Mouse (Mus musculus): ENCODE data around the gene Bdh1.
A peak's percentile ranks its signal among the peaks of the same experiment; 100 is the strongest.
"Not testable (repeated sequence)": the region's sequence is repeated elsewhere in the genome, so short reads cannot be mapped to it uniquely, and the experiment has no call there.

Gene Bdh1

DNA sequence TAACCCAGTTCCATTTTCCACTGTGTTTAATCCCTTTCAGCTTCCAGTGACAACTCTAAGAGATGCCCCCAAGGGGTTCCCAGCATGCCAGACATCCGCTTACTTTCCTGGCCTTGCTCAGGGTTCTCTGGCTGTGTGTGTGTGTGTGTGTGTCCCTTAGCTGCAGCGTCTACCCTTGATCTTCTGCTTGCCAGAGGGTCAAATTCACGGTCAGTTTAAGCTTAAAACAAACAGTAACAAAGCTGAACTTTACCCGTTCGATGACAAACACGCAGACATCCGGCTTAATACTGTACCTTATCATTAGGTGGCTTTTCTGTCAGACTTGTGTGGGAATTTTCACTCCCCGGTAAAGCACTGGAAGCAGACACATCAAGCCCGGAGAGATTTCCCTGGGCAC lies at the start of gene Bdh1:
Gene Bdh1 (plus strand): TSS at position 281 of the 400 bp plus-strand sequence.
- DNase-seq, result no peak

GRCm38 (mm10) chr16:31372316-31372715 lies 49.8 kb upstream of the Bdh1 start:
- DNase-seq, result not testable (repeated sequence)

DNA sequence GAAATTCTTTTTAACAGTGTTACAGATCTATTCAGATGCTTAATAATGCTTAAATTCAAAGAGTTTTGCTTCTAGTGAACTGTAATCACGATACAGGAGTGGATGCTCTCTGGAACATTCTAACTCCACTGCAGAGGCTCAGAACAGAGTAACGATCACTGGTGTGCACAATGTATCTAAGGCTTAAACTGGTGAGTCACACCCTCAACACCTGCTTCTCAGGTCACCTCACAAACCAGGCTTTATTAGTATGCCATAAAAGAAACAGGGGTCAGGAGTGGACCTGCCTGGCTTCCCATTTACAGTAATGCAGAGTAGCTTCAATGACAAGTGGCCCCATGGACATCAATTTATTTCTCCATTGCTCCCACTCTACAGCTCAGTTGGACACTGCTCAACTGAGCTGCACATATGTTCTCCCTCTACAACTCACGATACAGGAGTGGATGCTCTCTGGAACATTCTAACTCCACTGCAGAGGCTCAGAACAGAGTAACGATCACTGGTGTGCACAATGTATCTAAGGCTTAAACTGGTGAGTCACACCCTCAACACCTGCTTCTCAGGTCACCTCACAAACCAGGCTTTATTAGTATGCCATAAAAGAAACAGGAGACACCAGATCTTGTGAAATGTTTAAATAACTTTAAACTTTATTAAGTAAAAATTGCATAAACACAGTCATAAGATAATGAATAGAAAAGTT lies 46.0 kb upstream of the Bdh1 start:
- DNase-seq, result not testable (repeated sequence)

DNA sequence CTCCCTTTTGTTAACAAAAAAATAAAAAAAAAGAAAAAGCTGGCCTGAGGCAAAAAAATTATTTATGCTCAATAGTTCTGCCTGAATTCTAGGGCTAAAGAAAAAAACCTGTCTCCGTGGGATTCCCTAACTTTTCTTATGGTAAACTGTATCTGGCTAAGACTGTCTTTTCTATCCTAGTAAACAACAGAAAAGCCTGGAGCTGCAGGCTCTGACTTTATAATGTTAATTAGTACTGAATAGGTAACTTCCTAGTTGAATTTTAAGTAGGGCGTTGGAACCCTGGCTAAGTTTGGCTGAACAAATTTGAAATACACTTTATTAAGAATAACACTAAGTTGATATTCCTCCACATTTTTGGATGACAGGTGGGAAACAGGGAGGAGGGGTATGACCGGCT lies 33.8 kb upstream of the Bdh1 start:
- not testable (repeated sequence) for DNase-seq

DNA sequence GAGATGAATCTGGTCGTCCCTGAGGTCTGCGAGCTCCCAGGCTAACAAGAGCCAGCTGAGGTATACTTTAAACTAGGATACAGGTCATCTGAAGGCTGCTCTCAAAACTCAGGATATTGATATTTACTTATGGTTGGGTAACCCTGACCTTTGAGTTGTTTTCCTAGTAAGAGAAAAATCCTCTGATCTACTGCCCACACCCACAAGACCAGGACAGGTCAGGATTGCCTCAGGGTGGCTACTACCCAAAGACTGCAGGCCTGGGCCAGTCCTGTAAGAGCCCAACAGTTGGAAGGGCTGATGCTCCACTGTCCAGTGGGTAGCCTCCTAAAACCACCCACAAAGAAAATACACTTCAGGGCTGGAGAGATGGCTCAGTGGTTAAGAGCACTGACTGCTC lies 22.8 kb upstream of the Bdh1 start:
- DNase-seq, result no peak

DNA sequence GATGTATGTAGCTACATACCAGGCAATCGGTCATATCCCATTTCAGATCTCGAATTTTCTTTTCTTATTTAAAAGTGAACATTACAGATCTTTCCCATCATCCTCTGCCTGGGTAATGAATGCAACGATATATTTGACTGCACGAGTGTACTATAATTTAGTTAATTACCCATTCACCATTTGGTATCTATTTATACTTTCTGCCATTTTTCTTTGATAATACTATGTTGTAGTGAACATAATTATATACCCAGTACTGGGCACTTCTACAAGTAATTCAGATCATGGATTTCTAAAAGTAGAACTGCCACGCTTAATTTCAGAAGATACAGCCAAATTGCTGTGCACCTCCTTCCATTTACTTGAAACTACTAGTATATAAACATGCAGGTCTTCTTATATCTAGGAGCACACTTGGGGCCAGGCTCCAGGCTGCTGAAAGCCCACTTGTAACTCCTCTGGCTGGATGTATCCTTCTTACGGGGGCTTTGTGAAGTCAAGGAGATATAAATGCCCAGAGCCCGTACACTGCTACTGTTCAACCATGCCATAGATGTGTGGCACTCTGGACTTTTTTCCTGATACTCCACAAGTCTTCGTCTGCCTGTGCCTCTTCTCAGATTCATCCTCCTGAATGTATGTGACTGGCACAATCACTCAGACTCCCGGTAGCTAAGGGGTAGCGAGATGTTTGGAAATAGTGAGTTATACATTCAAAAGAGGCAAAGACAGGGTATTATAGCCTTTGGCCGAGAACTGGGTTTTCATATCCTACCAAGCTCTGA lies 21.0 kb upstream of the Bdh1 start:
- no peak for DNase-seq

- no peak for DNase-seq
These were observed 20.0 kb upstream of the Bdh1 start for GRCm38 (mm10) chr16:31402096-31402495.

DNA sequence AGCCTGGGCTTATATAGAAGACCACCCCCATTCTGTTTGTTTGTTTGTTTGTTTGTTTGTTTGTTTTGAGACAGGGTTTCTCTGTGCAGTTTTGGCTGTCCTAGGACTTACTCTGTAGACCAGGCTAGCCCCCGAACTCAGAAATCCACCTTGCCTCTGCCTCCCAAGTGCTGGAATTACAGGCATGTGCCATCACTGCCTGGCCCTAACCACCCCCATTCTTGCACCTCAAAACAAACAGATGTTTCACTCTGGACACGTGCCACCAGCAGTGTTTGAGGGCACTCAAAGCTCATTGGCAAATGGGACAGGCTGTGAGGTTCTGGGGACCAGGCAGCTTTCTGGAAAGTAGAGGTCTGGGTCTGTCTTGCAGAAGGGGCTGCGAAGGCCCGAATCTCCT lies 18.1 kb upstream of the Bdh1 start:
- no peak for DNase-seq

- no peak for DNase-seq
These were observed 17.0 kb upstream of the Bdh1 start for GRCm38 (mm10) chr16:31405040-31405439.

- no peak for DNase-seq
These were observed 14.2 kb upstream of the Bdh1 start for GRCm38 (mm10) chr16:31407872-31408271.

DNA sequence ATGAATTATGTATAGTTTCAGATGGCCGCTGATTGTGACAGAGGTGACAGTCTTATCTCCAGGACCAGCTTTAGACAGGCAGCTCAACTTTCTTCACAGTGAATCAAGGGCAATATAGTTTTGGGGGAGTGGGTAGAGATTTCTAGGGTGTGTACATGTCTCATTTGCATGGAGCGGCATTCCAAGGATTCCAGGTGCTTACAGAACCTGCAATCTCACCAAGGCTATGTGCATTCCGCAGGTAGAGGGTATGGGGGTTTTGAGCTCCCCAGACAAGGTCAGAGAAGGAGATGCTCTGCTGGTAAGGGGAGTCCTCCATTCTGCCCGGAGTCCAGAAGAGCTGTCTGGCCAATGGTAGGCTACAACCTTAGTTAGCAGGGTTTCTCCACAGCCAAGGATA lies 11.1 kb upstream of the Bdh1 start:
- peak; percentile 51 for DNase-seq

DNA sequence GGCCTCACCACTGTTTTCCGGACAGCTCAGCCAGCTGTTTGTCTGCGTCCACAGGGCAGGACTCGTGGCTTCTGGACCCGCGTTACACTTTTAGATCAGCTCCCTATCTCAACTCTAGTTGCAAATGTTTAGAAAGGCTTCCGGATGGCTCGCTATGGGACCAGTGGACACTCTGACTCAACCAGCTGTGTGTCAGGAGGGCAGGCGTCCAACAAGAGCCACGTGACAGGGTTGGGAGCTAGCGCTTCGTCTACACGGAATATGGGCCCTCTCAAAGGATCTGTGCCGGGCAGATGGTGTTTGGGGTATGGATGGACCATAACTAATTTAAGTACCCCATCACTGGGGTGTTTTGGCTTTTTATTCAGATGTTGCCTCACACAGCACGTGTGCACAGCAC lies 9.8 kb upstream of the Bdh1 start:
- DNase-seq, result no peak

GRCm38 (mm10) chr16:31413777-31414176 lies 8.3 kb upstream of the Bdh1 start:
- DNase-seq, result no peak

DNA sequence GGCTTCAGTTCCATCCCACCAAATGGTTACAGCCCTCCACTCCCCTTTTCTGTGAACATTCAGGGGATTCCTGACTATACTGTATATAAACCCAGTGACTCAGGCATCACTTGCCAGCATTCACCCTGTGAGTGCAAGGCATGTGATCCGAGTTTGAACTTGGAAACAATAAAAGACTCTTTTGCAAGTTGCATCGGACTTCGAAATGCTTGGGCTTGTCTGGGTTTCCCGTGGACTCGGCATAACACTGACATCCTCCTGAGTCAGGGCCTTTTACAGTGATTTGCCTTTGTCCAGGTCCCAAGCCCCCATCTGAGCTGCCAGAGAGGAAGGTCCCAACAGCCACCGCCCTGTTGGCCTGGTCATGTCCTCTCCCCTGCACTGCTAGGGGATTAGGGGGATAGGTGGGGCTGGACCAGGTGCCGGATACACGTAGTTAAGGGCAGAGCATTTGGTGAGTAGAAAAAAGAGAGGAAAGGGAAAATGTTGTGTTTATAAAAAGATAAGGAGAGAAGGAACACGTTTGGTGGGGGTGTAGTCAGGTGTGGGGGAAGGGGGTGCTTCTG lies 6.1 kb upstream of the Bdh1 start:
- DNase-seq, result no peak

GRCm38 (mm10) chr16:31418704-31419103 lies 3.4 kb upstream of the Bdh1 start:
- DNase-seq, result peak; percentile 38

DNA sequence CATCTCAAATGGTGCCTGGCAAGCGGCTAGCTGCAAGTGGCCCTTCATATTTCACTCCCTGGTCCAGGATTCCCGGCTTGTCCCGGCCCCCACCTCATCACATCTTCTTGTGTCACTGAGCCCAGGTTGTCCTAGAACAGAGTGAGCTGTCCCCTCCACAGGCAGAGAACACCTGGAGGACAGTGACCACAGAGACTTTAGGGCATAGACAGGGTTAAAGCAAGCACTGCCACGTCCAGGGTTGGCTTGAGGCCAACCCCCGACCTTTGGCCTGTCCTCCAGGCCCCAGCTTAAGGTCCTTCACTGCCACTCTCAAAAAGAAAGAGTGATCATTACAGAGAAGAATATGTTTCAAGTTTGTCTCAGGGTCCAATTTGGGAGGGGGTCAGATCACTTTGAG lies 2.6 kb upstream of the Bdh1 start:
- DNase-seq, result peak; percentile 31

DNA sequence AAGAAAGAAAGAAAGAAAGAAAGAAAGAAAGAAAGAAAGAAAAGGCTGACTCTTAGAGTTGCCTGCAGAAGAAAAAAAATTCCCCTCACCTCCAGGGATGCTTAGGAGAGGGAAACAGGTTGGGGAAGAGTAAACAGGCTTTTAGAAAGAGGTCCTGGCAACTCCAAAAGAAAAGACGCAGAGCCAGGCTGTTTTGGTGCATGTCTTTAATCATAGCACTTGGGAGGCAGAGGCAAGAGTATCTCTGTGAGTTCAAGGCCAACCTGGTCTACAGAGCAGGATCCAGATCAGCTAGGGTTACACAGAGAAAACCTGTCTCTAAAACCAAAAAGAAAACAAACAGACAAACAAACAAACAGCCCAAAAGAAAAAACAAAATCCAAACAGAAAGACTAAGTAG lies 642 bp downstream of the Bdh1 start:
- DNase-seq, result no peak

GRCm38 (mm10) chr16:31423368-31423767 lies 1.3 kb downstream of the Bdh1 start:
- no peak for DNase-seq

DNA sequence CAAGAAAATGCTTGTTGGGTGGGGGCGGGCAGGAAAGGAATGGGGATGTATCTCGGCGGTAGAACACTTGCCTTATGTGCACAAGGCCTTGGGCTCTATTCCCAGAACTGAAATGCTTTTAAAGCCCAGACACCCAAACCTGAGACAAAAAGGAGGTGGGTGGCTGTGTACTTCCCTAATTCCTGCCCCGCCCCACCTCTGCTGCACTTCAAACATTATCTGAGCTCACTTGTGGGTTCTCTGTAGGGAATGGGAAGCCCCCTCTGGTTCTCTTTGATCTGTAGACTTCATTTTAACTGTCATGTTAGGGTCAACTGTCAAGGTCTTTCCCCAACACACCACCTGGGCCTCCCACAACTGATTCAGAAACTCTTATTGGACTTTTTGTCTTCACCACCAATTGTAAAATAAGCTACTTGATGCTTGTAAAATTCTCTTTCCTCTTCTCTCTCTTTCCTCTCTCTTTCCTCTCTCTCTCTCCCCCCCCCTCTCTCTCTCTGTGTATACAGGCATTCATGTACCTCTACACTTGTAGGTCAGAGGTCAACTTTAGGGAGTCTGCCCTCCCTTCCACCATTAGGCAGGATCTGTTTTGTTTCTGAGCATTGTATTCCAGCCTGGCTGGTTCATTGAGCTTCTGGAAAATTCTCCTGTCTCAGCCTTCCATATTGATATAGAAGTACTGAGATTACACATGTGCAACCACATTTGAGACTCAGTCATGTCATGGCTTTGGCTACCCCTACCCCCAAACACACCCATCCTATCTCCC lies 2.5 kb downstream of the Bdh1 start:
- DNase-seq, result no peak

- DNase-seq, result peak; percentile 78
These were observed 3.4 kb downstream of the Bdh1 start for GRCm38 (mm10) chr16:31425508-31425907.

DNA sequence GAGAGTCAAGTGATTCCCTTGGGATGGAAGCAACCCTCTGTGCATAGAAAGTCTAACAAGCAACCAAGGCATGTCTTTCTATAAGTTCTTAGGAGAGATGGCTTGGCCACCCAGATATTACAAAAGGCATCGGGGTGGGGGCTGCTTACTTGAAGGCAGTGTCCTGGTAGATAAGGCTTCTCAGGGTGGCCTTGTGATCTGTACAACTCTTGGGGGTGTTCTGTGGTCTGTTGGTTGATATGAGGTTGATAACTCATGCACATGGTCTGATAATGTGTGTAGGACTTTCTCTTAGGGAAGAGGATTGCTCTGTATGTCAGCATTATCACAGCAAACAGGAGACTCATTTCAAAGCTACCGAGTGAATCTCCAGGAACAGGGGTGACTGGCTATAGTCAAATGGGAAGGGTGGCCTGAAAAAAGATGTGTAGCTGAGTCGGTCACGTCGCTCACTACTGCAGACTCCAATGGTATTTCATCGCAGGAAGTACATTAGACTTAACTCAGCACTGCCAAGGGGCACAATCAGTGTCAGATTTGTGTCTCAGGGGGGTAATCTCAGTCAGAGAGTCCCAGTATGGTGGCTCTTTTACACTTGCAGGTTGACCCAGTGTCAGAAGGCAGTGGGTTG lies 4.5 kb downstream of the Bdh1 start:
- no peak for DNase-seq

DNA sequence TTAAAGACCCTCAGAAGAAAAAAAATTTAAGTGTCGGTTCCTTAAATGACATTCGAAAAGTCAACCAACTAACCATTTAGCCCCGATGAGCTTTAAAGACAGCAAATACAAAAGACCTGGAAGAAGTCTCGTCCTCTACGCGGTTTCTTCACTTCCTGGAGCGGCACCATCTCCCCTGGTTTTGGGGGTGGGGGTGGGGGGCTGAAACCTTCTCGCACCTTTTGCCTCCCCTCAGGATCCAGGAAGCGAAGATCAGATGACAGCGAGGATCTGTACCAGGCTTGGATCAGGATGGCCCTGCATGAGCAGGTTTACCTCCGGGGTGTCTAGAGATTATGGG lies 6.2 kb downstream of the Bdh1 start:
- no peak for DNase-seq

Measured in kidney, postnatal 14 days (tissue).